Mouse (Mus musculus): ENCODE results near the gene Snrpf.

DNA sequence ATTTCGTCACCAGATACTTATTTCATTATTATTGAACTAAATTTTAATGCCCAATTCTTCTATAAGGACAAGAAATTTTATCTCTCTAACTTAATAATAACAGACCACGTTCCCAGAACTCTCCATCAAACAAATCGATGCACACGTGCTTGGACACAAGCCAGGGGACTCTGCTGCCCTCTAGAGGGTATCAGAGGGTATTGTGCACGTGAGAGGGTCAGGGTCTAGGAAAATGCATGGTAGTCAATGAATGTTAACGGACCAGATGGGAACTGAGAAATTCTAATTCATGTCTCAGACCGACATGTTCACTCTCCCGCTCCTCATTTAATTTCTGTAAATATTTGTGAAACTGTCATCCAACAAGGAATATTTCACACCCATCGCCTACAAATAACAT, 18.5 kb upstream of the Snrpf start:
- TF ChIP-seq CTCF (IDR thresholded peaks at IDR 0.05; ENCODE audit: low read depth) (peak; percentile 58), EP300 (IDR thresholded peaks at IDR 0.05; ENCODE audit: low read depth) (no peak)

Data from liver, postnatal 0 days (tissue).